In genomic region chr5:24453985-24454303, GRCm38 (mm10) we compare ENCODE assay signal across 7 mouse cellular contexts. TPM values are rescaled to one million over a fixed set of nuclear protein-coding genes. Genes with fewer than 3 reads are reported as not detected.
DNase-seq lines count a peak whose midpoint lies in the region; ATAC-seq and TF ChIP-seq lines count a peak whose summit lies in the region.

No protein-coding gene starts in this region.

- no peak for DNase-seq in lung, postnatal 0 days (ENCODE audit: low spot score)
- DNase-seq in lung, postnatal 4 days, result no peak
- DNase-seq in right cerebral cortex, postnatal 14 days, result no peak
- no peak for DNase-seq in left cerebral cortex, adult 8-10 months (ENCODE audit: low spot score in 2 of 2)
- DNase-seq in yolk sac, embryonic 10.5 days (ENCODE audit: low spot score), result no peak

- 12% methylated on average over 2 of the region's 2 CpGs for WGBS in lung, postnatal 0 days
- WGBS in forebrain, embryonic 16.5 days, result 5% methylated on average over 2 of the region's 2 CpGs
- WGBS in liver, embryonic 12.5 days (ENCODE audit: insufficient replicate concordance), result 21% methylated on average over 2 of the region's 2 CpGs

- no peaks in the 10 kb centered on the region for H3K36me3 ChIP-seq in lung, postnatal 0 days (ENCODE audit: insufficient read depth, low read length)
- H3K36me3 ChIP-seq in forebrain, embryonic 16.5 days (ENCODE audit: control insufficient read depth, insufficient read depth), result no peaks in the 10 kb centered on the region
- peaks cover 38% of the 10 kb centered on the region for H3K36me3 ChIP-seq in liver, embryonic 12.5 days

- 0 out of 2 replicates have a peak overlapping the region, but pooled peaks have one; percentile 20 for H3K27ac ChIP-seq in lung, postnatal 0 days (ENCODE audit: low read length)
- H3K27ac ChIP-seq in forebrain, embryonic 16.5 days (ENCODE audit: low read length), result peak overlapping the region; percentile 51; the same call in 1 of the 2 replicates
- no peak overlapping the region for H3K27ac ChIP-seq in liver, embryonic 12.5 days

- H3K4me3 ChIP-seq in lung, postnatal 0 days (ENCODE audit: low read depth, low read length), result no peak overlapping the region; the same call in 1 of the 2 replicates
- peak overlapping the region; percentile 62 for H3K4me3 ChIP-seq in forebrain, embryonic 16.5 days (replicated peaks; ENCODE audit: low read length)
- H3K4me3 ChIP-seq in liver, embryonic 12.5 days, result peak overlapping the region; percentile 85

- no peak for TF ChIP-seq EP300 in lung, postnatal 0 days (IDR thresholded peaks at IDR 0.05)

- no peak overlapping the region; the same call in 1 of the 2 replicates for H3K4me2 ChIP-seq in lung, postnatal 0 days (replicated peaks; ENCODE audit: low read depth, low read length)
- peak overlapping the region; percentile 99 for H3K4me2 ChIP-seq in forebrain, embryonic 16.5 days (ENCODE audit: low read length)
- peak overlapping the region; percentile 99 for H3K4me2 ChIP-seq in liver, embryonic 12.5 days

- H3K9me3 ChIP-seq in lung, postnatal 0 days (ENCODE audit: low read length), result no peaks in the 10 kb centered on the region
- H3K9me3 ChIP-seq in forebrain, embryonic 16.5 days (ENCODE audit: control insufficient read depth, low read length), result no peaks in the 10 kb centered on the region
- no peaks in the 10 kb centered on the region for H3K9me3 ChIP-seq in liver, embryonic 12.5 days (replicated peaks)

- H3K4me1 ChIP-seq in lung, postnatal 0 days (ENCODE audit: insufficient read depth, low read depth, low read length), result peaks cover 15% of the 10 kb centered on the region
- H3K4me1 ChIP-seq in forebrain, embryonic 16.5 days (replicated peaks; ENCODE audit: control insufficient read depth, insufficient read depth, low read length), result peaks cover 43% of the 10 kb centered on the region
- peaks cover 57% of the 10 kb centered on the region for H3K4me1 ChIP-seq in liver, embryonic 12.5 days

- no peak for TF ChIP-seq CTCF in lung, postnatal 0 days (IDR thresholded peaks at IDR 0.05)

- 0 out of 2 replicates have a peak overlapping the region, but pooled peaks have one; percentile 70 for H3K9ac ChIP-seq in lung, postnatal 0 days (replicated peaks; ENCODE audit: low read depth)
- 0 out of 2 replicates have a peak overlapping the region, but pooled peaks have one; percentile 41 for H3K9ac ChIP-seq in forebrain, embryonic 16.5 days (replicated peaks; ENCODE audit: low read depth, low read length)
- H3K9ac ChIP-seq in liver, embryonic 12.5 days, result peak overlapping the region; percentile 95

- ATAC-seq in lung, postnatal 0 days, result no peak
- no peak for ATAC-seq in forebrain, embryonic 16.5 days
- no peak for ATAC-seq in liver, embryonic 12.5 days

- no peaks in the 10 kb centered on the region for H3K27me3 ChIP-seq in lung, postnatal 0 days (replicated peaks; ENCODE audit: insufficient read depth, low read length)
- H3K27me3 ChIP-seq in forebrain, embryonic 16.5 days (replicated peaks; ENCODE audit: control insufficient read depth, insufficient read depth, low read length), result no peaks in the 10 kb centered on the region
- no peaks in the 10 kb centered on the region for H3K27me3 ChIP-seq in liver, embryonic 12.5 days (replicated peaks)

RNA-seq across cellular contexts. Expression of gene Agap3, which starts 2.0 kb away (rescaled TPM):
- polyA plus RNA-seq in lung, postnatal 0 days (2015; fragmentation: Nextera tagmentation; extraction: Ambion mirVana), result 44.7 and 51.2 TPM in 2 replicates
- 57.0 and 58.6 TPM in 2 replicates for polyA plus RNA-seq in forebrain, embryonic 16.5 days (2015; fragmentation: Nextera tagmentation; extraction: Ambion mirVana)
- polyA plus RNA-seq in liver, embryonic 12.5 days (2016; fragmentation: Nextera tagmentation; extraction: Ambion mirVana), result 25.5 and 26.5 TPM in 2 replicates
- total RNA-seq in left cerebral cortex, adult 8-10 months (2022), result 100 to 1,000 TPM; 521 to 543 (median 525) TPM

RNA-seq across cellular contexts. Expression of gene Tmub1, which starts 6.3 kb away (rescaled TPM):
- 16.6 and 17.7 TPM in 2 replicates for polyA plus RNA-seq in lung, postnatal 0 days (2015; fragmentation: Nextera tagmentation; extraction: Ambion mirVana)
- 37.3 and 45.4 TPM in 2 replicates for polyA plus RNA-seq in forebrain, embryonic 16.5 days (2015; fragmentation: Nextera tagmentation; extraction: Ambion mirVana)
- polyA plus RNA-seq in liver, embryonic 12.5 days (2016; fragmentation: Nextera tagmentation; extraction: Ambion mirVana), result 6.7 and 7.2 TPM in 2 replicates
- 10 to 100 TPM; 24.2 to 30.3 (median 27.3) TPM for total RNA-seq in left cerebral cortex, adult 8-10 months (2022)

RNA-seq across cellular contexts. Expression of gene Fastk, which starts 8.9 kb away (rescaled TPM):
- 58.4 and 65.1 TPM in 2 replicates for polyA plus RNA-seq in lung, postnatal 0 days (2015; fragmentation: Nextera tagmentation; extraction: Ambion mirVana)
- 92.2 and 96.3 TPM in 2 replicates for polyA plus RNA-seq in forebrain, embryonic 16.5 days (2015; fragmentation: Nextera tagmentation; extraction: Ambion mirVana)
- 72.4 and 78.0 TPM in 2 replicates for polyA plus RNA-seq in liver, embryonic 12.5 days (2016; fragmentation: Nextera tagmentation; extraction: Ambion mirVana)
- total RNA-seq in left cerebral cortex, adult 8-10 months (2022), result 100 to 1,000 TPM; 128 to 142 (median 135) TPM

RNA-seq across cellular contexts. Expression of gene Slc4a2, which starts 30.3 kb away (rescaled TPM):
- polyA plus RNA-seq in lung, postnatal 0 days (2015; fragmentation: Nextera tagmentation; extraction: Ambion mirVana), result 28.9 and 35.0 TPM in 2 replicates
- 19.1 and 23.9 TPM in 2 replicates for polyA plus RNA-seq in forebrain, embryonic 16.5 days (2015; fragmentation: Nextera tagmentation; extraction: Ambion mirVana)
- 16.2 and 16.6 TPM in 2 replicates for polyA plus RNA-seq in liver, embryonic 12.5 days (2016; fragmentation: Nextera tagmentation; extraction: Ambion mirVana)
- 10 to 100 TPM; 31.0 to 52.6 (median 39.2) TPM for total RNA-seq in left cerebral cortex, adult 8-10 months (2022)

RNA-seq across cellular contexts. Expression of gene Cdk5, which starts 30.6 kb away (rescaled TPM):
- polyA plus RNA-seq in lung, postnatal 0 days (2015; fragmentation: Nextera tagmentation; extraction: Ambion mirVana), result 31.1 and 31.6 TPM in 2 replicates
- polyA plus RNA-seq in forebrain, embryonic 16.5 days (2015; fragmentation: Nextera tagmentation; extraction: Ambion mirVana), result 106 and 127 TPM in 2 replicates
- polyA plus RNA-seq in liver, embryonic 12.5 days (2016; fragmentation: Nextera tagmentation; extraction: Ambion mirVana), result 13.0 and 14.1 TPM in 2 replicates
- 100 to 1,000 TPM; 121 to 136 (median 129) TPM for total RNA-seq in left cerebral cortex, adult 8-10 months (2022)

Comparison
In these comparisons a context has a peak if more than half of its experiments do, and no peak if none do; other contexts are left out.
1. H3K9ac ChIP-seq: peak in every context shown above with its lines; median percentile 95 in liver, embryonic 12.5 days; 70 in lung, postnatal 0 days; 41 in forebrain, embryonic 16.5 days.